Mouse (Mus musculus) midbrain, embryonic 14.5 days (tissue): ENCODE results near the gene Cdk7. TPM values are rescaled to one million over a fixed set of nuclear protein-coding genes. Genes with fewer than 3 reads are reported as not detected.

Experiments
- ATAC-seq: fragments of 200-750 bp; cut with Nextera tagmentation; 2 replicates; pipeline ENCODE4 v1.8.0; 2017; ENCODE audit warnings: moderate number of reproducible peaks, moderate library complexity; ENCODE audit not compliant: low FRiP score, low TSS enrichment
- DNase-seq: peaks from one replicate; pipeline ENCODE4 v3.0.0-alpha.2; 2015
- H3K27ac ChIP-seq: fragments of 300-500 bp; sonication (generic); replicated peaks from 2 replicates; pipeline ENCODE4 v1.5.1; 2014; ENCODE audit warnings: mild to moderate bottlenecking, low read depth, low read length, moderate library complexity
- H3K27me3 ChIP-seq: fragments of 300-500 bp; sonication (generic); 2 replicates; pipeline ENCODE4 v1.6.1; 2014; ENCODE audit warnings: low read length, control low read depth, mixed read lengths; ENCODE audit not compliant: control insufficient read depth, insufficient read depth
- H3K36me3 ChIP-seq: fragments of 300-500 bp; sonication (generic); 2 replicates; pipeline ENCODE4 v1.6.1; 2014; ENCODE audit warnings: low read length, control low read depth; ENCODE audit not compliant: control insufficient read depth, insufficient read depth
- H3K4me1 ChIP-seq: fragments of 300-500 bp; sonication (generic); 2 replicates; pipeline ENCODE4 v1.6.1; 2014; ENCODE audit warnings: mild to moderate bottlenecking, antibody characterized with exemption, low read length, control low read depth; ENCODE audit not compliant: control insufficient read depth, insufficient read depth
- H3K4me2 ChIP-seq: fragments of 300-500 bp; sonication (generic); 2 replicates; pipeline ENCODE4 v1.6.1; 2014; ENCODE audit warnings: mild to moderate bottlenecking, low read length, moderate library complexity
- H3K4me3 ChIP-seq: fragments of 300-500 bp; sonication (generic); replicated peaks from 2 replicates; pipeline ENCODE4 v1.5.1; 2014; ENCODE audit warnings: low read depth, low read length
- H3K9ac ChIP-seq: fragments of 300-500 bp; sonication (generic); replicated peaks from 2 replicates; pipeline ENCODE4 v1.6.1; 2014; ENCODE audit warnings: mild to moderate bottlenecking, low read length, moderate library complexity
- H3K9me3 ChIP-seq: fragments of 300-500 bp; sonication (generic); 2 replicates; pipeline ENCODE4 v1.6.1; 2016; ENCODE audit warnings: low read length, control low read depth, mixed read lengths; ENCODE audit not compliant: control insufficient read depth
- WGBS: fragments of 180-500 bp; shearing (Covaris S2); extraction: QIAGEN DNeasy Blood & Tissue Kit; methylation state at CpG from one replicate; pipeline ENCODE4 v1.1.7; 2014; 5-methylcytosine and 5-hydroxymethylcytosine counted together
- polyA plus RNA-seq: library from polyadenylated mRNA; unstranded; fragments of >200 nt; fragmentation: Nextera tagmentation; extraction: Ambion mirVana; gene quantifications from 2 replicates; pipeline ENCODE4 v1.2.1, GENCODE M21; 2014

The Cdk7 gene
- polyA plus RNA-seq, 1 experiment from 2014 or later, result 46.0 TPM

- no peak overlapping the region for H3K9ac ChIP-seq
Measured at GRCm38 (mm10) chr13:100715467-100715866, 15.3 kb downstream of the Cdk7 start.

GRCm38 (mm10) chr13:100706206-100706605 lies 24.5 kb downstream of the Cdk7 start:
- no peaks in the 10 kb centered on the region for H3K9me3 ChIP-seq
- 94% methylated on average over 7 of the region's 7 CpGs for WGBS
- H3K27me3 ChIP-seq, result no peaks in the 10 kb centered on the region
- no peak overlapping the region for H3K9ac ChIP-seq
- peaks cover 89% of the 10 kb centered on the region for H3K36me3 ChIP-seq
- ATAC-seq (no peak), DNase-seq (no peak)
- H3K4me1 ChIP-seq, result no peaks in the 10 kb centered on the region
- no peak overlapping the region for H3K27ac ChIP-seq
- H3K4me2 ChIP-seq, result no peak overlapping the region
- H3K4me3 ChIP-seq, result no peak overlapping the region

More at GRCm38 (mm10) chr13:100715467-100715866, 15.3 kb downstream of the Cdk7 start:
- no peak overlapping the region for H3K27ac ChIP-seq
- DNase-seq (no peak), ATAC-seq (no peak)
- no peaks in the 10 kb centered on the region for H3K4me1 ChIP-seq
- H3K36me3 ChIP-seq, result peaks cover 78% of the 10 kb centered on the region
- no peaks in the 10 kb centered on the region for H3K27me3 ChIP-seq
- H3K4me3 ChIP-seq, result no peak overlapping the region
- no peaks in the 10 kb centered on the region for H3K9me3 ChIP-seq
- no peak overlapping the region for H3K4me2 ChIP-seq
- WGBS, result 87% methylated on average over 6 of the region's 6 CpGs

- no peak overlapping the region for H3K9ac ChIP-seq
- WGBS, result 95% methylated on average over 2 of the region's 2 CpGs
Measured at GRCm38 (mm10) chr13:100703468-100703867, 27.3 kb downstream of the Cdk7 start.

GRCm38 (mm10) chr13:100698866-100699265 lies 31.9 kb downstream of the Cdk7 start:
- H3K27ac ChIP-seq, result no peak overlapping the region
- H3K4me1 ChIP-seq, result no peaks in the 10 kb centered on the region
- peaks cover 62% of the 10 kb centered on the region for H3K36me3 ChIP-seq
- H3K9ac ChIP-seq, result no peak overlapping the region
- WGBS, result 94% methylated on average over 10 of the region's 10 CpGs
- H3K4me2 ChIP-seq, result no peak overlapping the region
- H3K9me3 ChIP-seq, result no peaks in the 10 kb centered on the region
- H3K27me3 ChIP-seq, result no peaks in the 10 kb centered on the region
- no peak overlapping the region for H3K4me3 ChIP-seq
- DNase-seq (no peak), ATAC-seq (no peak)

More at GRCm38 (mm10) chr13:100703468-100703867, 27.3 kb downstream of the Cdk7 start:
- Histone ChIP-seq H3K4me3 (no peak overlapping the region), H3K36me3 (peaks cover 83% of the 10 kb centered on the region), H3K9me3 (no peaks in the 10 kb centered on the region), H3K4me1 (no peaks in the 10 kb centered on the region), H3K4me2 (no peak overlapping the region), H3K27ac (no peak overlapping the region), H3K27me3 (no peaks in the 10 kb centered on the region)
- ATAC-seq (no peak), DNase-seq (no peak)

- Histone ChIP-seq H3K4me2 (no peak overlapping the region), H3K27ac (no peak overlapping the region), H3K9ac (no peak overlapping the region), H3K4me3 (no peak overlapping the region), H3K9me3 (no peaks in the 10 kb centered on the region), H3K36me3 (peaks cover 50% of the 10 kb centered on the region), H3K4me1 (no peaks in the 10 kb centered on the region), H3K27me3 (no peaks in the 10 kb centered on the region)
- 95% methylated on average over 3 of the region's 3 CpGs for WGBS
- ATAC-seq (no peak), DNase-seq (no peak)
Measured at GRCm38 (mm10) chr13:100697541-100697940, 33.2 kb downstream of the Cdk7 start.

GRCm38 (mm10) chr13:100687513-100687912 lies 43.2 kb downstream of the Cdk7 start:
- Histone ChIP-seq H3K9me3 (no peaks in the 10 kb centered on the region), H3K27ac (no peak overlapping the region), H3K4me1 (no peaks in the 10 kb centered on the region), H3K36me3 (no peaks in the 10 kb centered on the region), H3K9ac (no peak overlapping the region), H3K4me3 (no peak overlapping the region), H3K27me3 (no peaks in the 10 kb centered on the region), H3K4me2 (no peak overlapping the region)
- ATAC-seq, result no peak
- 68% methylated on average over 7 of the region's 7 CpGs for WGBS
- DNase-seq, result no peak

GRCm38 (mm10) chr13:100684355-100684754 lies 46.4 kb downstream of the Cdk7 start:
- Histone ChIP-seq H3K4me3 (no peak overlapping the region), H3K4me2 (no peak overlapping the region), H3K9ac (no peak overlapping the region), H3K4me1 (no peaks in the 10 kb centered on the region), H3K27ac (no peak overlapping the region), H3K27me3 (no peaks in the 10 kb centered on the region), H3K36me3 (no peaks in the 10 kb centered on the region), H3K9me3 (no peaks in the 10 kb centered on the region)
- 70% methylated on average over 2 of the region's 2 CpGs for WGBS
- no peak for DNase-seq
- ATAC-seq, result no peak

GRCm38 (mm10) chr13:100682837-100683236 lies 47.9 kb downstream of the Cdk7 start:
- Histone ChIP-seq H3K4me1 (no peaks in the 10 kb centered on the region), H3K9ac (no peak overlapping the region), H3K36me3 (no peaks in the 10 kb centered on the region), H3K9me3 (no peaks in the 10 kb centered on the region), H3K4me2 (no peak overlapping the region), H3K27ac (no peak overlapping the region), H3K4me3 (no peak overlapping the region), H3K27me3 (no peaks in the 10 kb centered on the region)
- DNase-seq (no peak), ATAC-seq (no peak)
- WGBS, result 91% methylated on average over 2 of the region's 2 CpGs

- Histone ChIP-seq H3K4me1 (no peaks in the 10 kb centered on the region), H3K9ac (no peak overlapping the region), H3K4me2 (no peak overlapping the region), H3K27ac (no peak overlapping the region), H3K27me3 (no peaks in the 10 kb centered on the region), H3K36me3 (no peaks in the 10 kb centered on the region), H3K4me3 (no peak overlapping the region), H3K9me3 (no peaks in the 10 kb centered on the region)
- 90% methylated on average over 8 of the region's 8 CpGs for WGBS
- no peak for ATAC-seq
- DNase-seq, result no peak
Measured at GRCm38 (mm10) chr13:100681615-100682014, 49.1 kb downstream of the Cdk7 start.
